Mouse (Mus musculus) monocyte, adult 5-6 weeks (primary cell): ENCODE results near the gene Tarsl2. TPM values are rescaled to one million over a fixed set of nuclear protein-coding genes. Genes with fewer than 3 reads are reported as not detected.

Experiments used
- ATAC-seq: fragments of 153-309, 156-312 bp; replicated peaks from 2 replicates; pipeline ENCODE4 v1.8.0; 2017; ENCODE audit warnings: mild to moderate bottlenecking; ENCODE audit not compliant: low TSS enrichment, insufficient number of reproducible peaks, severe bottlenecking, poor library complexity, low FRiP score
- total RNA-seq: library from RNA; stranded (forward); fragments of 200-1000, 200-491, 200-594 nt; gene quantifications from 3 replicates; pipeline ENCODE4 v1.2.3, GENCODE M21; 2017

Gene Tarsl2
- 0.85 to 5.6 TPM (median 3.8 TPM) in 3 replicates for total RNA-seq

GRCm38 (mm10) chr7:65644643-65645351 lies at the start of gene Tarsl2:
Tarsl2 (plus strand) TSS chr7:65644898.
- peak; percentile 95 for ATAC-seq

- no peak for ATAC-seq
Observed at GRCm38 (mm10) chr7:65606124-65606523, 38.6 kb upstream of the Tarsl2 start.

GRCm38 (mm10) chr7:65607003-65607402 lies 37.7 kb upstream of the Tarsl2 start:
- no peak for ATAC-seq

- ATAC-seq: no peak
Observed at GRCm38 (mm10) chr7:65610171-65610570, 34.5 kb upstream of the Tarsl2 start.

GRCm38 (mm10) chr7:65610673-65611072 lies 34.0 kb upstream of the Tarsl2 start:
- ATAC-seq: no peak

GRCm38 (mm10) chr7:65611298-65611697 lies 33.4 kb upstream of the Tarsl2 start:
- no peak for ATAC-seq

GRCm38 (mm10) chr7:65613723-65614122 lies 31.0 kb upstream of the Tarsl2 start:
- no peak for ATAC-seq

GRCm38 (mm10) chr7:65618751-65619150 lies 25.9 kb upstream of the Tarsl2 start:
- ATAC-seq: no peak

GRCm38 (mm10) chr7:65620746-65621145 lies 24.0 kb upstream of the Tarsl2 start:
- ATAC-seq: no peak

GRCm38 (mm10) chr7:65623330-65623729 lies 21.4 kb upstream of the Tarsl2 start:
- ATAC-seq: no peak

- no peak for ATAC-seq
Observed at GRCm38 (mm10) chr7:65625528-65625927, 19.2 kb upstream of the Tarsl2 start.

GRCm38 (mm10) chr7:65629846-65630245 lies 14.9 kb upstream of the Tarsl2 start:
- no peak for ATAC-seq

- ATAC-seq: no peak
Observed at GRCm38 (mm10) chr7:65630661-65631060, 14.0 kb upstream of the Tarsl2 start.

- no peak for ATAC-seq
Observed at GRCm38 (mm10) chr7:65635831-65636230, 8.9 kb upstream of the Tarsl2 start.

- no peak for ATAC-seq
Observed at GRCm38 (mm10) chr7:65636356-65636880, 8.3 kb upstream of the Tarsl2 start.

- no peak for ATAC-seq
Observed at GRCm38 (mm10) chr7:65638170-65638770, 6.4 kb upstream of the Tarsl2 start.

- no peak for ATAC-seq
Observed at GRCm38 (mm10) chr7:65639821-65640382, 4.8 kb upstream of the Tarsl2 start.

- ATAC-seq: no peak
Observed at GRCm38 (mm10) chr7:65640672-65641071, 4.0 kb upstream of the Tarsl2 start.

- no peak for ATAC-seq
Observed at GRCm38 (mm10) chr7:65642371-65643304, 2.1 kb upstream of the Tarsl2 start.
